Mouse (Mus musculus) thymus, postnatal 4 days (tissue): ENCODE results near the gene Ppp1r2.

Source experiments
- DNase-seq: peaks from one replicate; pipeline ENCODE4 v3.0.0; 2021

Gene Ppp1r2

GRCm38 (mm10) chr16:31233167-31233498 is 41.9 kb downstream of the Ppp1r2 start:
- peak; percentile 10 for DNase-seq

- no peak for DNase-seq
These were observed 42.4 kb downstream of the Ppp1r2 start for GRCm38 (mm10) chr16:31232491-31233166.

GRCm38 (mm10) chr16:31231591-31231990 is 43.5 kb downstream of the Ppp1r2 start:
- peak; percentile 2 for DNase-seq

- DNase-seq: no peak
These were observed 47.3 kb downstream of the Ppp1r2 start for GRCm38 (mm10) chr16:31227746-31228145.

GRCm38 (mm10) chr16:31215271-31215670 is 59.8 kb downstream of the Ppp1r2 start:
- DNase-seq: peak; percentile 1

GRCm38 (mm10) chr16:31213463-31213862 is 61.6 kb downstream of the Ppp1r2 start:
- DNase-seq: peak; percentile 1

GRCm38 (mm10) chr16:31211503-31211902 is 63.6 kb downstream of the Ppp1r2 start:
- peak; percentile 1 for DNase-seq

- DNase-seq: peak; percentile 6
These were observed 64.6 kb downstream of the Ppp1r2 start for GRCm38 (mm10) chr16:31210453-31210852.

DNA sequence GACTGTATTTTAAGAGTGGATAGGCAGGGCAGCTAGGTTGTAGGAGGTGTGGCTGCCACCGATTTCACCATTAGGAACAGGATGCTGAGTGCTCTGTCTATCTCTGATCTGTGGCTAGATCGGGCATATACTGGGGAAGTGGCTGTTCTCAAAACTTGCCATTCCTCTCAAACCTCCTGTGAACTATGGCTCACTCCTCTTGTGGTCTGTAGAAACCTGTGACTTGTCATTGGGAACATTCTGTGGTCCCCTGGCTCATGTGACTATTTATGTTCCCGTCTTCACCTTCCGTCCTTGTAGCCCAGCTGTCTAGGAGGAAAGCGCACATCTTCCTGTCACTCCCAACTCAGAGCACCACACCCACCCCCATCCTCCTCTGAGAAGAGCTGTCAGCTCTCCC is 65.2 kb downstream of the Ppp1r2 start:
- peak; percentile 13 for DNase-seq

- peak; percentile 1 for DNase-seq
These were observed 69.4 kb downstream of the Ppp1r2 start for GRCm38 (mm10) chr16:31205726-31206125.

- peak; percentile 1 for DNase-seq
These were observed 69.9 kb downstream of the Ppp1r2 start for GRCm38 (mm10) chr16:31205187-31205586.

DNA sequence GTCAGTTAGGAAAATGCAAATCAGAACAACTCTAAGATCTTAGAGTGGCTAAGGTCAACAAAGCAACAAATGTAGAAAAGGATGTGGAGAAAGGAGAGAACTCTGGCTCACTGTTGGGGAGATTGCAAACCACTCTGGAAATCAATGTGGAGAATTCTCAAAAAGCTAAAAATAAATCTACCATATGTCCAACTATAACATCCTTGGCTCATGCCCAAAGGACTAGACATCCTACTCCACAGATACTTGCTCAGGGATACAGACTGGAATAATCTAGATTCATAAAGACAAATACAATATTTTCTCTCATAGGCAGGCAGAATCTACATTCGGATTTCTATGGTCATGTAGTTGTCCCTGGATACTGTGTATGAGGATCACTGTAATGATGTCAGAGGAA is 70.9 kb downstream of the Ppp1r2 start:
- DNase-seq: no peak

- DNase-seq: peak; percentile 6
These were observed 73.4 kb downstream of the Ppp1r2 start for GRCm38 (mm10) chr16:31201704-31202103.
